Mouse (Mus musculus) kidney, embryonic 15.5 days (tissue): Measurements from ENCODE around the gene Gpr152. TPM values are rescaled to one million over a fixed set of nuclear protein-coding genes. Genes with fewer than 3 reads are reported as not detected.
"Not testable (repeated sequence)": the region's sequence is repeated elsewhere in the genome, so short reads cannot be mapped to it uniquely, and the experiment has no call there.

ENCODE experiments used
- ATAC-seq: fragments of 200-750 bp; cut with Nextera tagmentation; replicated peaks from 2 replicates; pipeline ENCODE4 v1.8.0; 2017; ENCODE audit warnings: moderate TSS enrichment; ENCODE audit not compliant: low FRiP score
- H3K27ac ChIP-seq: fragments of 300-500 bp; sonication (generic); 2 replicates; pipeline ENCODE4 v1.5.1; 2015; ENCODE audit warnings: mild to moderate bottlenecking, inconsistent platforms
- H3K27me3 ChIP-seq: fragments of 300-500 bp; sonication (generic); 2 replicates; pipeline ENCODE4 v1.6.1; 2015; ENCODE audit warnings: inconsistent platforms
- H3K36me3 ChIP-seq: fragments of 300-500 bp; sonication (generic); 2 replicates; pipeline ENCODE4 v1.6.1; 2015; ENCODE audit warnings: inconsistent platforms
- H3K4me1 ChIP-seq: fragments of 300-500 bp; sonication (generic); 2 replicates; pipeline ENCODE4 v1.6.1; 2015; ENCODE audit warnings: inconsistent platforms
- H3K4me2 ChIP-seq: fragments of 300-500 bp; sonication (generic); 2 replicates; pipeline ENCODE4 v1.6.1; 2015; ENCODE audit warnings: moderate library complexity, mild to moderate bottlenecking, inconsistent platforms
- H3K4me3 ChIP-seq: fragments of 300-500 bp; sonication (generic); replicated peaks from 2 replicates; pipeline ENCODE4 v1.5.1; 2015; ENCODE audit warnings: mild to moderate bottlenecking, inconsistent platforms
- H3K9ac ChIP-seq: fragments of 300-500 bp; sonication (generic); 2 replicates; pipeline ENCODE4 v1.6.1; 2015; ENCODE audit warnings: mild to moderate bottlenecking, inconsistent platforms
- H3K9me3 ChIP-seq: fragments of 300-500 bp; sonication (generic); replicated peaks from 2 replicates; pipeline ENCODE4 v1.6.1; 2016; ENCODE audit warnings: inconsistent platforms
- WGBS: fragments of 180-500 bp; shearing (Covaris S2); methylation state at CpG from one replicate; pipeline ENCODE4 v1.1.7; 2015; ENCODE audit warnings: mixed read lengths; 5-methylcytosine and 5-hydroxymethylcytosine counted together
- polyA plus RNA-seq: library from polyadenylated mRNA; unstranded; fragments of >200 nt; fragmentation: Nextera tagmentation; extraction: Ambion mirVana; gene quantifications from 2 replicates; pipeline ENCODE4 v1.2.1, GENCODE M21; 2015

The Gpr152 gene
- polyA plus RNA-seq, 1 experiment from 2014 or later, result not detected

GRCm38 (mm10) chr19:4113186-4113805, 26.3 kb upstream of the Gpr152 start:
- Histone ChIP-seq H3K27ac (peak overlapping the region; percentile 84), H3K4me1 (peaks cover 53% of the 10 kb centered on the region), H3K36me3 (peaks cover 64% of the 10 kb centered on the region), H3K4me2 (peak overlapping the region; percentile 13; the same call in 1 of the 2 replicates), H3K27me3 (no peaks in the 10 kb centered on the region), H3K9me3 (no peaks in the 10 kb centered on the region), H3K9ac (no peak overlapping the region), H3K4me3 (no peak overlapping the region)
- 39% methylated on average over 13 of the region's 13 CpGs for WGBS
- peak; percentile 19; the same call in 1 of the 2 replicates for ATAC-seq

DNA sequence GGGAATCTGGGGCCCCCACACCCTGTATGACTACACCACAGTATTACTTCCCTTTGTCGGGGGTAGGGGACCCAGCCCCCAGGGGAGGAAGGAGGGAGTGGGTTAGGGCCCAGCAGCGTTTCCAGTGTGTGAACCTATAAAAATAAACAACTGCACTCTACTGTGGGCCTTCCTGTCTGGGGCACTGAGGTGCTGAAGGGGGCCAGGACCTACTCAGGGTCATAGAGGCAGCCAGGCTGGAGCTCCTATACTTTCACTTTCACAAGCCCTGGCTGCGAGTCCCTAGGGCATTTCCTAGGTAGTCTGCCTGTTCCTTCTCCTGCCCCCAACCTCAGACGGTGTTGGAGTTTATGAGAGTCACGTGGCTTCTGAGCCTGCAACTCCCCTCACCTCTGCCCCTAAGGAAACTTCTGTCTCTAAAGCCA, 25.8 kb upstream of the Gpr152 start:
- WGBS, result 6% methylated on average over 5 of the region's 5 CpGs

GRCm38 (mm10) chr19:4114551-4114950, 25.0 kb upstream of the Gpr152 start:
- Histone ChIP-seq H3K9me3 (no peaks in the 10 kb centered on the region), H3K27ac (peak overlapping the region; percentile 84), H3K36me3 (peaks cover 68% of the 10 kb centered on the region), H3K4me2 (no peak overlapping the region), H3K9ac (peak overlapping the region; percentile 21; the same call in 1 of the 2 replicates), H3K4me1 (peaks cover 51% of the 10 kb centered on the region), H3K4me3 (no peak overlapping the region), H3K27me3 (no peaks in the 10 kb centered on the region)
- no peak for ATAC-seq
- 86% methylated on average over 10 of the region's 10 CpGs for WGBS

More for the DNA sequence above, 25.8 kb upstream of the Gpr152 start:
- Histone ChIP-seq H3K4me3 (no peak overlapping the region), H3K9me3 (no peaks in the 10 kb centered on the region), H3K9ac (0 out of 2 replicates have a peak overlapping the region, but pooled peaks have one; percentile 21), H3K4me2 (peak overlapping the region; percentile 13; the same call in 1 of the 2 replicates), H3K27ac (peak overlapping the region; percentile 84), H3K27me3 (no peaks in the 10 kb centered on the region), H3K4me1 (peaks cover 53% of the 10 kb centered on the region), H3K36me3 (peaks cover 66% of the 10 kb centered on the region)
- ATAC-seq, result peak; percentile 69

DNA sequence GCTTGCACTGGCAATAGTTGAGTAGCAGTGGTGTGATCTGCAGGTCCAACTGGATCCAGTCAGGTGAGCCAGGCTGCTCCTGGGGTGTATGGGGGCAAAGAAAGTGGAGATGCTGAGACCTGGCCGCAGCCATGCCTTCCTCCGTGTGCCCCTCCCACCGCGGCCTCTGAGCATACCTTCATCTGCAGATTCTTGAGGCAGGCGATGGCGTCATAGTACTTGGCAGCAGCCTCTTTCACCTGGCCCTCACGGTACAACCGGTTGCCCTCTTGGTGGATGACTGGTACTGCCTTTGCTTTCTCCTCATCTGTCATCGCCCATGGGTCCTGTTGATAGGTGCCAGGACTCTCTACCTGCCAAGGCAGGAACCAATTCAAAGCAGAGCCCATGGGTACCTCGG, 24.4 kb upstream of the Gpr152 start:
- WGBS, result 94% methylated on average over 10 of the region's 10 CpGs
- Histone ChIP-seq H3K9me3 (no peaks in the 10 kb centered on the region), H3K4me1 (peaks cover 47% of the 10 kb centered on the region), H3K27ac (peak overlapping the region; percentile 84), H3K9ac (no peak overlapping the region), H3K36me3 (peaks cover 66% of the 10 kb centered on the region), H3K4me3 (no peak overlapping the region), H3K4me2 (no peak overlapping the region), H3K27me3 (no peaks in the 10 kb centered on the region)
- no peak for ATAC-seq

DNA sequence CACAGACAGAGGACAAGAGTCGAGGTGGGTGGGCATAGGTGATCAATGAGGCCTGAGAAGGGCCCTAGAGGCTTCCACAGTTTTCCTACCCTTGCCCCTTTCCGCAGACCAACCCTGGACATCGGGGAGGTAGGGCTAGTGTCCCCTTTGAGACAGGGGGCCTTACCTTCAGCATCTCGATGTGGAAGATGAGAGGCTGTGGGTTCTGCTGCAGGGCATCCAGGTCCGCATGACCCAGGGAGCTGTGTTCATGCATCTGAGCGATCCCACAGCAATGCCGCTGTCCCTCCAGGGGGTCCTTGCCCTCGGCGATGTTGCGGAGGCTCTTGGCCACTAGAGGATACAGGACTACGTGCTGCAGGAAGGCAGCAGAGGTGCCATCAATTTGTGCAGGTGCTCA, 23.8 kb upstream of the Gpr152 start:
- Histone ChIP-seq H3K4me3 (no peak overlapping the region), H3K9ac (no peak overlapping the region), H3K27ac (no peak overlapping the region), H3K4me1 (peaks cover 50% of the 10 kb centered on the region), H3K4me2 (no peak overlapping the region), H3K9me3 (no peaks in the 10 kb centered on the region), H3K27me3 (no peaks in the 10 kb centered on the region), H3K36me3 (peaks cover 66% of the 10 kb centered on the region)
- 91% methylated on average over 11 of the region's 11 CpGs for whole genome bisulfite sequencing
- ATAC-seq, result no peak

- Histone ChIP-seq H3K4me1 (peaks cover 55% of the 10 kb centered on the region), H3K4me2 (no peak overlapping the region), H3K4me3 (no peak overlapping the region), H3K27ac (0 out of 2 replicates have a peak overlapping the region, but pooled peaks have one; percentile 8), H3K9me3 (no peaks in the 10 kb centered on the region), H3K27me3 (no peaks in the 10 kb centered on the region), H3K36me3 (peaks cover 60% of the 10 kb centered on the region), H3K9ac (no peak overlapping the region)
- 83% methylated on average over 7 of the region's 7 CpGs for WGBS
- ATAC-seq, result no peak
Observed at GRCm38 (mm10) chr19:4117006-4117405, 22.6 kb upstream of the Gpr152 start.

DNA sequence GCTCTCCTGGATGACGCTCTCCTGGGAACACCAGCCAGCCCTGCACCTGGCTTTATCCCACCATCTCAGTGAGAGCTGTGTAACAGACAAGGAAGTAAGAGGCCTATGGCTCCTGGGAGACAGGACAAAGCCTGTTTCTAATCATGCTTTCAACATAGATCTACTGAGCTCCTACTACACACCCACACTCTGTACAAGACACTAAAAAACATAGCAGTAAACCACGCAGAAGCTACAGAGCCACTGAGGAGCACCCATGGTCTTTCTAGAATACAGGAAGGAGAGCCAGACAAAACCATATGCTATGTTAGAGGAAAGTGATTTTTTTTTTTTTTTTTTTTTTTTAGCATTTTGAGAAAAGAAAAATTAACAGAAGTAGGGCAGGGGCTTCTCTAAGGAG, 21.2 kb upstream of the Gpr152 start:
- no peaks in the 10 kb centered on the region for H3K27me3 ChIP-seq
- no peak overlapping the region for H3K9ac ChIP-seq
- no peak for ATAC-seq
- H3K4me3 ChIP-seq, result no peak overlapping the region
- WGBS, result 93% methylated on average over 2 of the region's 2 CpGs
- H3K4me2 ChIP-seq, result no peak overlapping the region
- H3K36me3 ChIP-seq, result peaks cover 47% of the 10 kb centered on the region
- no peak overlapping the region for H3K27ac ChIP-seq
- H3K9me3 ChIP-seq, result no peaks in the 10 kb centered on the region
- H3K4me1 ChIP-seq, result peaks cover 44% of the 10 kb centered on the region

DNA sequence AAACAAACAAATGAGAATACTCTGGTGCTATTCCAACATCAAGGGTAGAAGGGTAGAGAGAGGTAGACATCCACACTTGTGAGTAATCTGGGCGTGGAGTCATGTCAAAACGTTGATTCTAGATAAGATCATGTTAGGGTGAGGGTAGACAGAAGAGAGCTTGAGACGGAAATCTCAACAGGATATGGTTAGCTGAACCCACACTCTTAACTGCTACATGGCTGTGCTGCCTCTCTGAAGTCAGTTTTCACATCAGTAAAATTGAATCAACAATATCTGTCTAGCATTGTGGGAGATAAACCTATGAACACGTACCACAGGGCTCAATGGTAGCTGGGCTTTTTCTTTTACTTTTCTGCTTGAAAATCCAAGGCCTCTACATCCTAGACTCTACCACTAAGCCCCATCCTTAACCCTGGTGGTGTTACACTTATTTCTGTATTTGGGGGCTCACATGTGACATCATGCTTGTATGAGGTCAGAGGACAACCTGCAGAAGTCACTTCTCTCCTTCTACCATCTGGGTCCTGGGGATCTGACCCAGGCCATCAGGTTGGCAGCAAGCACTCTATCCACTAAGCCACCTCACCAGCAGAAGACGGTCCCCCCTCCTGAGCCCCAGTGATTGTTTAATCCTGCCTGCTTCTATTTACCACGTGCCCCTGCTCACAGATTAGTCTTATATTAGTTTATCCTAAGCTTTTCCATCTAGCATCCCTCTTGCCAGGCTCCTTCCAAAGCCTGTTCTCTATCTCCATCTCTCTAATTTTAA, 19.7 kb upstream of the Gpr152 start:
- no peak overlapping the region for H3K27ac ChIP-seq
- no peaks in the 10 kb centered on the region for H3K9me3 ChIP-seq
- no peak overlapping the region for H3K9ac ChIP-seq
- peak overlapping the region; percentile 49; the same call in 1 of the 2 replicates for H3K4me3 ChIP-seq
- peaks cover 34% of the 10 kb centered on the region for H3K36me3 ChIP-seq
- H3K4me1 ChIP-seq, result peaks cover 35% of the 10 kb centered on the region
- WGBS, result 89% methylated on average over 6 of the region's 6 CpGs
- peak overlapping the region; percentile 60; the same call in 1 of the 2 replicates for H3K4me2 ChIP-seq
- no peak for ATAC-seq
- H3K27me3 ChIP-seq, result no peaks in the 10 kb centered on the region

DNA sequence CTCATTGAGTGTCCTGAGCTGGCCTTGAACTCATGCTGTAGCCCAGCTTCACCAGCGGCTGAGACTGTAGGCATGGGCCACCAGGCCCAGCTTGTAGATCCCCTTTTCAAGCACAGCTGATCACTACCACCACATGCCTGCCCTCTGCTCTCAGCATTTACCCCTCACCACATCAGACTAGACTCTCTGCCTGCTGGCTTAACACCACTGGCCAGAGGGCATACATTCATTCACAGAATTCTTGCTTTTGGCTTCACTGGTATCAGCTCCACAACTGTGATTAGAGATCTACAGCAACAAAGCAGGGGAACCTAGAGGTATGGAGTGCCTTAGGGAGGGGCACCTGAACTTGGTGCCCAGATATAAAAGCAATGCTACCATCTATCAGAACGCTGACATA, 19.1 kb upstream of the Gpr152 start:
- peak overlapping the region; percentile 49 for H3K4me3 ChIP-seq
- H3K9me3 ChIP-seq, result no peaks in the 10 kb centered on the region
- no peak for ATAC-seq
- H3K27me3 ChIP-seq, result no peaks in the 10 kb centered on the region
- H3K4me2 ChIP-seq, result peak overlapping the region; percentile 60
- WGBS, result 91% methylated on average over 2 of the region's 2 CpGs
- no peak overlapping the region for H3K9ac ChIP-seq
- peaks cover 35% of the 10 kb centered on the region for H3K4me1 ChIP-seq
- H3K36me3 ChIP-seq, result peaks cover 28% of the 10 kb centered on the region
- H3K27ac ChIP-seq, result no peak overlapping the region

DNA sequence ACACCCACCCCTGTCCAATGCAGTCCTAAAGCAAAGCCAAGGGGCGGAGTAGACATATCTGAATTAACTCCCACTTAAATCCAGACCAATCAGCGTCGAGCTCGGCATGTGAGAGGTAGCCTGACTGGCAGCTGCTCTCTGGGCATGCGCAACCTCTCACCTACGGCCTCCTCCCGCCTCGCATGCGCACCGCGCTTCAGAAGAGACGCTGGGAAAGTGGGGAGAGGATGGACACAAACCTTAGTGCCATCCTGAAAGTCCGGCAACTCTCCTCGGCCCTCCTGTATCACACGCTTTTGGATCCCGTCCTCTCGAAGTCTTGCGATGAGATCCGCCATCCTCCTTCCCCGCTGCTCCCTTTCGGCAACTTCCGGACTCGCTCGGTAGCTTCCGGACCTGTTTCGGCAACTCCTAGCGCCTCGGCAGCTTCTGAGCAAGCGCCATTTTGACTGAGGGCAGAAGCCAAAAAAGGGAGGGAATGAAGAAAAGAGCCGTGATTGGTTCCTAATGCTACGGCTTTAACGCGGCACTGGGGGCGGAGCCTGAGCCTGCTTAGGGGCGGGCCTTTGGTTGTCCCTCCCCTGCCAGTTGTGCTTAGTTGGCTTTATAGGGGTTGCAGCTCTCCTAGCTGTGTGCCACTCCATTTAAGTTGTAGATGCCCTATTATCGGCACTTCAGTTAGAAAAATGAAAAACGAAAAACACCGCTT, 18.3 kb upstream of the Gpr152 start:
- ATAC-seq, result peak; percentile 83
- H3K9ac ChIP-seq, result peak overlapping the region; percentile 46
- peak overlapping the region; percentile 85 for H3K27ac ChIP-seq
- H3K4me3 ChIP-seq, result peak overlapping the region; percentile 49
- WGBS, result 2% methylated on average over 38 of the region's 38 CpGs
- H3K4me2 ChIP-seq, result peak overlapping the region; percentile 60
- no peaks in the 10 kb centered on the region for H3K27me3 ChIP-seq
- H3K9me3 ChIP-seq, result no peaks in the 10 kb centered on the region
- peaks cover 20% of the 10 kb centered on the region for H3K36me3 ChIP-seq
- H3K4me1 ChIP-seq, result peaks cover 36% of the 10 kb centered on the region

DNA sequence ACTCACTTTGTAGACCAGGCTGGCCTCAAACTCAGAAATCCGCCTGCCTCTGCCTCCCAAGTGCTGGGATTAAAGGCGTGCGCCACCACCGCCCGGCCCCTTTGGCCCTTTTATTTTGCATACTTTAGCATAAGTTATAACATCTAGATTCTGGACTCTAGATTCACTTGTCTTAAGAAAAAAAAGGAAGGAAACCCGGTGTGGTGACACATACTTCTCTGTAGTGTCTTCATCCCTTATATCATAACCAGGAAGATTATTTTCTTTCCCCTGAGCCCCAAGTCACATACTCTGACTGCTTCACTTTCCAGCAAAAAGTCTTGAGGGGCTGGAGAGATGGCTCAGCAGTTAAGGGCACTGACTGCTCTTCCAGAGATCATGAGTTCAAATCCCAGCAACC, 17.7 kb upstream of the Gpr152 start:
- not testable (repeated sequence) for H3K27me3 ChIP-seq, ATAC-seq, H3K9me3 ChIP-seq, H3K9ac ChIP-seq
- Histone ChIP-seq H3K4me1 (peaks cover 37% of the 10 kb centered on the region), H3K4me2 (peak overlapping the region; percentile 60; the same call in 1 of the 2 replicates), H3K36me3 (peaks cover 14% of the 10 kb centered on the region), H3K4me3 (peak overlapping the region; percentile 49; the same call in 1 of the 2 replicates), H3K27ac (0 out of 2 replicates have a peak overlapping the region, but pooled peaks have one; percentile 85)
- 67% methylated on average over 6 of the region's 6 CpGs for WGBS
